Mouse (Mus musculus) cerebellum, adult (tissue): ENCODE results near the gene Ccr7.

Experiments used
- ATAC-seq: cut with Nextera tagmentation; 2 replicates; pipeline ENCODE4 v1.9.2; 2017; ENCODE audit warnings: mild to moderate bottlenecking, moderate library complexity, mixed read lengths; ENCODE audit not compliant: insufficient number of reproducible peaks, low FRiP score, low TSS enrichment

Gene Ccr7

GRCm38 (mm10) chr11:99096417-99096816 lies 58.5 kb downstream of the Ccr7 start:
- ATAC-seq, result no peak

DNA sequence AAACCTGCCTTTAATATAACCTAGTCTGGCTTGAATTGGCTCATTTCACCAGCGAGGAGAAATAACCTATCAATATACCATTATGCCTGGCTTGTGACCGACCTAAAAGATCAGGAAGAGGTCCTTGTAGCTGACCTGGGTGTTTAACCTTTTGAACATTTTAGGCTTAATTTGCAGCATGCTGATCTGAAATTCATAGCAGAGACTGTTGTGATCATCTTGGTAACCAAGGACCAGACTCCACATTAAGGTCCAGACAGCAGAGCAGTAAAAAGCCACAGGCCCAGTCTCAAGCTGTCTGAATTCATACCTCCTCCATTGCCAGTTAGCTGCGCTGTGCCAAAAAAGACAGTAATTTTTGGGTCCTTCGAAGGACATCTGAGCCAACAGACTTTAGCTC lies 59.1 kb downstream of the Ccr7 start:
- ATAC-seq, result no peak

- no peak for ATAC-seq
Observed at GRCm38 (mm10) chr11:99094911-99095676, 59.8 kb downstream of the Ccr7 start.
